Mouse (Mus musculus): Measurements from ENCODE around the gene H2al1o. TPM values are rescaled to one million over a fixed set of nuclear protein-coding genes. Genes with fewer than 3 reads are reported as not detected.

Gene H2al1o
- total RNA-seq (2023): not detected in 4 replicates

GRCm38 (mm10) chrX:9572309-9572708 is at the start of gene H2al1o:
Gene H2al1o, minus strand, starts transcription at chrX:9572409.

Other genes with a start within 250 kb of the H2al1o start
- gene H2al1k, start 221.8 kb downstream of the H2al1o start, total RNA-seq (2023): not detected in 4 replicates
- 271 to 305 TPM (median 294 TPM) in 4 replicates for gene Cybb, start 84.6 kb downstream of the H2al1o start, total RNA-seq (2023)
- gene Dynlt3, start 90.6 kb upstream of the H2al1o start, total RNA-seq (2023): 35.2 to 43.6 TPM (median 39.4 TPM) in 4 replicates

All from B cell, adult 62 days (primary cell).